ENCODE assay signal across 26 mouse cellular contexts in the genomic region with DNA sequence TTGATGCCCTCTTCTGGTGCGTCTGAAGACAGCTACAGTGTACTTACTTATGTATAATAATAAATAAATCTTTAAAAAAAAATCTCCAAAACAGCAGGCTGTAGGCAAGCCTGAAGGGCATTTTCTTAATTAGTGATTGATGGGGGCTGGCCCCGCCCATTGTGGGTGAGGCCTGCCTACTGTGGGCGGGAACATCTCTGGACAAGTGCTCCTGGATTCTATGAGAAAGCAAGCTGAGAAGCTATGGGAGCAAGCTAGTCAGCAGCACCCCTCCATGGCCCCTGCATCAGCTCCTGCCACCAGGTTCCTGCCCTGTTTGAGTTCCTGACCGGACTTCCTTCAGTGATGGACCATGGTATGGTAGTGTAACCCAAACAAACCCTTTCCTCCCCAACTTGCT.
"Had no signal": no experiment of that assay in that cellular context is flagged by ENCODE, and none has a peak within 500 bp of the region (broad histone marks: within the 10 kb centered on the region; RNA-seq: fewer than 3 reads in every experiment).

No protein-coding gene starts in this region.

- H3K9me3 ChIP-seq: embryonic facial prominence, embryonic 10.5 days; embryonic facial prominence, embryonic 12.5 days; embryonic facial prominence, embryonic 13.5 days; embryonic facial prominence, embryonic 15.5 days; forebrain, embryonic 10.5 days; forebrain, embryonic 12.5 days; forebrain, embryonic 15.5 days had no signal

- H3K9ac ChIP-seq: embryonic facial prominence, embryonic 12.5 days; embryonic facial prominence, embryonic 13.5 days; embryonic facial prominence, embryonic 15.5 days; forebrain, embryonic 12.5 days; forebrain, embryonic 15.5 days; forebrain, postnatal 0 days had no signal

- H3K4me1 ChIP-seq: embryonic facial prominence, embryonic 12.5 days; embryonic facial prominence, embryonic 13.5 days; embryonic facial prominence, embryonic 15.5 days had no signal

- ATAC-seq: forebrain, embryonic 14.5 days; forebrain, embryonic 15.5 days; forebrain, embryonic 16.5 days; forebrain, postnatal 0 days had no signal

- DNase-seq: cerebellum, adult 9-10 months; cerebellum, adult 9-11 months; cerebellum, postnatal 10 days; cerebellum, postnatal 14 days; cerebellum, postnatal 25 days; cerebellum, postnatal 36 days; embryo, embryonic 11 days; forebrain, postnatal 0 days; gastrocnemius, adult 2 months; gastrocnemius, postnatal 10 days; gastrocnemius, postnatal 14 days; gastrocnemius, postnatal 25 days; gastrocnemius, postnatal 36 days; heart, adult 11 months; heart, adult 18-20 months; heart, adult 2 months had no signal

- H3K27me3 ChIP-seq: embryonic facial prominence, embryonic 12.5 days; embryonic facial prominence, embryonic 13.5 days; embryonic facial prominence, embryonic 15.5 days; forebrain, embryonic 12.5 days; forebrain, embryonic 15.5 days had no signal

- H3K27ac ChIP-seq: embryonic facial prominence, embryonic 10.5 days; embryonic facial prominence, embryonic 12.5 days; embryonic facial prominence, embryonic 13.5 days; embryonic facial prominence, embryonic 15.5 days; forebrain, embryonic 12.5 days; forebrain, embryonic 15.5 days; gastrocnemius, adult 2 months; heart, adult 2 months had no signal

- H3K4me3 ChIP-seq: embryonic facial prominence, embryonic 10.5 days; embryonic facial prominence, embryonic 12.5 days; embryonic facial prominence, embryonic 13.5 days; embryonic facial prominence, embryonic 15.5 days; erythroblast, embryonic 14.5 days; forebrain, embryonic 10.5 days; forebrain, embryonic 12.5 days; forebrain, embryonic 15.5 days; gastrocnemius, adult 2 months; heart, adult 2 months had no signal

- H3K36me3 ChIP-seq: embryonic facial prominence, embryonic 10.5 days; embryonic facial prominence, embryonic 12.5 days; embryonic facial prominence, embryonic 13.5 days; embryonic facial prominence, embryonic 15.5 days; forebrain, embryonic 10.5 days; forebrain, embryonic 12.5 days; forebrain, embryonic 15.5 days had no signal

- H3K4me2 ChIP-seq: embryonic facial prominence, embryonic 12.5 days; embryonic facial prominence, embryonic 13.5 days; embryonic facial prominence, embryonic 15.5 days; forebrain, embryonic 12.5 days; forebrain, embryonic 15.5 days had no signal
